Mouse (Mus musculus) spleen, embryonic (tissue): ENCODE results near the gene Pm20d1.
"Not testable (repeated sequence)": the region's sequence is repeated elsewhere in the genome, so short reads cannot be mapped to it uniquely, and the experiment has no call there.

Source experiments
- CTCF ChIA-PET: fragments of 350-600 bp; sonication (Branson Sonifier 250); formaldehyde crosslinking; loops from one replicate; lab custom pipeline; 2022; lab: Charles Lee

The Pm20d1 gene

DNA sequence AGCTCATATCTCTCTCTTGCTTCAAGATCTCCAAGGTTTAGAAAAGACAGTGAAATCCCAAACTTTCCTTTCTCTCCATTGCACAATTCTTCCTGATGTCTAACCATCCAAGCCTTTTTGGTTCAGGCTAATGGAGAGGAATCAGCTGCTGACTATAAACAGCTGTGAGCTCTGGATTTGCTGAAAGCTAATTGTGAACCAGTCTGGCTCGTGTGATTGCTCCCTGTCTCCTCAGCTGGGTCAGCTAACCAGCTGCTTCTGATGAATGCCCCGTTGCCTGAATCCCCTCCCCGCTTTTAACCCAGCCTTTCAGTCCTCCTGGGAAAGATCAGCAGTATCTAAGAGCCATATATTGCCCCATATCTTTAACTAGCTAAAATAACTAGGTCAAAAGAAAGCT lies 2.6 kb upstream of the Pm20d1 start:
- CTCF ChIA-PET, result interaction anchor here (0.5 to 0.7 kb wide), 2 partner anchors 10 to 13 kb away, joined by 3 to 16 read pairs; no protein-coding TSS in a partner anchor

DNA sequence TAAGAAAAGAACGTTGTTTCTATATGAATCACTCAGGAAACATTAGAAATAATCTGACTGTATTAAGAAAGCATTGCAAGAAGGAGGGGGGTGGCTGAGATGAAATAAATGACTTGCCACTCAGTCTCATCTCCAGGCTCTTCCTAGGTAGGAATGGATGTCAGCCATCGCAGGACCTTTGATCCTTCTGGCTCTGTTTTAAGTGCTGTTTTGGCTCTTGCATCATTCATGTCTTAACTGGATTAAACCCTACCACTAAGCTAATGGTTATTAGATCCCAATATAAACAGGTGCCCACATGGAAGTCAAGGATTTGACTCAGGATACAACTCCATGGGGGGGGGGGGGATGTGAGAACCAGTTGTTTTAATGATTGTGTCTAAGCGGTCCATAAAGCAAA lies 2.0 kb upstream of the Pm20d1 start:
- CTCF ChIA-PET, result interaction anchor here (0.6 to 0.7 kb wide), 3 partner anchors 11 to 247 kb away, joined by 4 to 16 read pairs (median 5); no protein-coding TSS in a partner anchor

DNA sequence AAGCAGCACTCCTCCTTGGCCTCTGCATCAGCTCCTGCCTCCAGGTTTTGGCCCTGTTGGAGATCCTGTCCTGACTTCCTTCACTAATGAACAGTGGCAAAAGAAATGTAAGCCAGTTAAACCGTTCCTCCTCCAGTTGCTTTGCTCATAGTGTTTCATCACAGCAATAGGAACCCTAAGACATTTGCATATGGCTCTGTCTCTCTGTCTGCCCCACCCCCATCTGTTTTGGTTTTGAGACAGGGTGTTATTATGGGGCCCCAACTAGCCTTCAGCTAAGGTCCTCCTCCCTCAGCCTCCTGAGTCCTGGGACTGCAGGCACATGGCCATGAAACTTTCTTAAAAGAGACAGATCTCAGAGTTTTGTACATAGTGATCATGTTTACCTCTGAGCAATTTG lies 2.8 kb downstream of the Pm20d1 start:
- CTCF ChIA-PET, result no interaction called here

DNA sequence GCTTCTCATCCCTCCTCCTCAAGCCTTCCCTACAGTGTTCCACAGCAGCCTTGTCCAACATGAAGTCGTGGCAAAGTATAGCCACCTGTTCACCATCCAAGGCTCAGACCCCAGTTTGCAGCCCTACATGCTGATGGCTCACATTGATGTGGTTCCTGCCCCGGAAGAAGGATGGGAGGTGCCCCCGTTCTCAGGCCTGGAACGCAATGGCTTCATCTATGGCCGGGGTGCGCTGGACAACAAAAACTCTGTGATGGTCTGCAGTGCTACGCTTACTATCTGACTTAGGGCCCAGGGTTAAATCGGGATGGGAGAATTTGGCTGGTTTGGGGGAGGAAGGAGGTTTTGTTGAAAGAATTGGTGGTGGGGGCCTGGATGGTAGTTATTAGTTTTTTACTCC lies 3.9 kb downstream of the Pm20d1 start:
- CTCF ChIA-PET, result no interaction called here

DNA sequence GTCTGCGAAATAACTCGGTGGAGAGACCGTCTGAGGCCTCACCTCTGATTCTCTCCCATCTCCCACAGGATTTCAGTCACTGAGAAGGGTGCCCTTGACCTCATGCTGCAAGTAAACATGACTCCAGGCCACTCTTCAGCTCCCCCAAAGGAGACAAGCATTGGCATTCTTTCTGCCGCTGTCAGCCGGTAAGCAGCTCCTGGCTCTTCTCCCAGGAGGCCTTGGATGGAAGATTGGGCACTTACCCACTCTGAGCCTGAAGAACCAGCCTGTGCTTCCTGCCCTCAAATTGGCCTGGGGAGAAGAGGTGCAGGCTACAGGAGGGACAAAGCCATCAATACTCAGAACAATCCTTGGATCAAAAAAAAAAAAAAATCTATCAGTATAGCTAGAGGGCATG lies 5.5 kb downstream of the Pm20d1 start:
- CTCF ChIA-PET, result no interaction called here

DNA sequence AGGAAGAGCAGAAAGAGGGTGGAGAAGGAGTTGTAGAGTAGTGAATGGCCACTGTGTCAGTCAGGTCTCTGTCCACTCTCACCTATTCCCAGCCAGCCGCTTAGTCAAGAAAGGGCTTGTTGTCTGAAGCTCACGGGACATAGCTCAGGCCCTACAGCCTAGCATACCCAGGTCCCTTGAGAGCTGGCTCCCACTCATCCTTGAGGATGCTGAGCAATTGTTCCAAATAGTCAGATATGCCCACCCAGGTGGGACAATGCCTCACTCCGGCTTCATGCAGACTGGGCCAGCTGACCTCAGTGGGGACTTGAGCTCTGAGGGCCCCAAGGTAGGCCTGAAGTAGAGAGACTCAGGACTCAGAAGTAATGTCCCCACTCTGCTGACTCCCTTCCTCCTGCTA lies 7.0 kb downstream of the Pm20d1 start:
- CTCF ChIA-PET, result no interaction called here

DNA sequence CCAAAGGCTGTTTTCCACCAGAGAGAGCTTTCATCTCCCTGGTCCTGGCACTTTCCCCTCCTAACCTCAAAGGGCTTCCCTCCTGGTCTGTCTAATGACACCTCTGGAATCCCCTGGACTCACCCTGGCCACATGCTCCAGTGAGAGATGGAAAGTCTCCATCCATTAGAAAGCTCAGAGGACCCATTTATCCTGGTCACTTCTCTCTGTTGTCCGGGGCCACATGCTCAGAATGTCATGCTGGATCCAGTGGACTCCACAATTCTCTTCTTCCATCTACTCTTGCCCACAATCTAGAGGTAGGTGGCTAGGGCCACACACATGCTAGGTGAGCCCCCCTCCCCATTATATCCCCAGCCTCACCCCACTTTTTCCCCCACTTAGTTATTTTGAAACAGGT lies 11.8 kb downstream of the Pm20d1 start:
- CTCF ChIA-PET, result no interaction called here

DNA sequence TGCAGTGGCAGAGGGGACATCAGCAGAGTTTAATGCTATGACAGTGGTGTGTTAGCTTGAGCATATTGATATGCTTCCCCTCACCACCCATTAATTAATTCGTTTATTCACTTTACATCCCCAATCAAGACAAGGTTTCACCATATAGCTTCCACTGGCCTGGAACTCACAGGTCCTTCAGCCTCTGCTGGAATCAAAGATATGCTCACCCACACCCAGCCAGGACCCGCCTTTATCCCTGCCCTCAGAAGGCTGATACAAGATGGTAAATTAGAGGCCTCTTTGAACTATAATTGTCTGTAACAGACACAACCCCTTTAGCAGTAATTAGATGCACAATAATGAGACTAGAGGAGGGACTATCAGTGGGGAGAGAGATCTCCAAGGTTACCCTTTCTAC lies 12.5 kb downstream of the Pm20d1 start:
- CTCF ChIA-PET, result no interaction called here

DNA sequence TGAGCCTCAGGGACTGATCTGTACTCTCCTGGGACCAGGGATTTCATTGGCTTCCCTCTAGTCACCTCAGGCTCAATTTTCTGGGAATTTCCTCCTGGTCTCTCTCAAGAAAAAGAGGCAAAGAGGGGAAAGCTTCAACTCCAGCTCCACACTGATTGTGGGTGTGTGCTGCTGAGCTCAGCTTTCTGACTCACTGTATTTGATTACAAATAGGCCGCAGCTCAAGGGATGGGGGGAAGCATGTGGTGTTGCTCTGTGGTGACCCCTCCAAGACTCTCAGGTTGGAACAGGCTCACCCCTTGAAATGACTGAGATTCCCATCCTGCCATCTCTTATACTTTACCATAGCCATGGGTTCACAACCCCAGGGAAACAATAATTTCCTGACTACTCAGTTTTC lies 14.2 kb downstream of the Pm20d1 start:
- CTCF ChIA-PET, result interaction anchor here (0.6 kb wide), 1 partner anchor 179 kb away, joined by 3 read pairs; no protein-coding TSS in a partner anchor

DNA sequence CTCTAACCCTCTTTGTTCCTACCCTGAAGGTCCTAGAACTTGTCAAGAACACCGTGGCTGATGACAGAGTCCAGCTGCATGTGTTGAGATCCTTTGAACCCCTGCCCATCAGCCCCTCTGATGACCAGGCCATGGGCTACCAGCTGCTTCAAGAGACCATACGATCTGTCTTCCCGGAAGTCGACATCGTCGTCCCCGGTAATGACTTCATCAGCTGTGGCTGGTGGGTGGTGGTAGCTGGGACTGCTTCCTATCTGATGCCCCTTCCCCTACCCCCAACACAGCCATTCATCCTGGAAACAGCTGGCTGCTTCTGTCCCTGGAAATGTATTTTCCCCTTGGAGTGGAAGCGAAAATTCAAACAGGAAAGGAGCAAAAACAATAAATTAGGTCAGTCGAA lies 14.8 kb downstream of the Pm20d1 start:
- CTCF ChIA-PET, result no interaction called here

DNA sequence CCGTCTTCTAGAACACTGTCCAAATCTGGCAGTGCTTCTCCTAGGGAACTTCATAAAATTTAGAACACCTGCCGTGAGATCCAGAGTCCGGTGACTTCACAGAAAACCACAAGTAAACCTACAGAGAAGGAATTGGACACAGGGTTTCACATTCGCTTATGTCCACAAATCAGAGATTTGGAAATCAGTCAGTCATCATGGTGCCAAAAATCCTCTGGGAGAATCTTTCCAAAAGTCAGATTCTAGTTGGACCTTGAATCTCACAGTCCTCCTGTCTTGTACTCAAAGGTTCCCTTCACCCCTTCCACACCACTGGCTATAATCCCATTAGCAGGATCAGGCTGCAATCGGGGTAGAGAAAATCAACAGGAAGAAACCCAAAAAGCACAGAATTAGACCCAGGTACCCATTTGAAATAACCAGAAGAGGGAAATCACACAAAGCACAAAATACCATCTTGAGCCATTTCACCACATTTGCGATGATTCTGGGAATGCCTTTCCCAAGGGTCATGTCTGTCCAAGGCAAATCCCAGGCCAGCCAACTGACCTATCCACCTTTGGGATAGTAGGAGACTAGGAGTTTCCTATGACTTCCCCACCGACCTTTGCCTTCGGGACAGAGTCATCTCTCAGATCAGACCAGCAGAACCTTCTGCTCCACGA lies 15.6 kb downstream of the Pm20d1 start:
- CTCF ChIA-PET, result no interaction called here

DNA sequence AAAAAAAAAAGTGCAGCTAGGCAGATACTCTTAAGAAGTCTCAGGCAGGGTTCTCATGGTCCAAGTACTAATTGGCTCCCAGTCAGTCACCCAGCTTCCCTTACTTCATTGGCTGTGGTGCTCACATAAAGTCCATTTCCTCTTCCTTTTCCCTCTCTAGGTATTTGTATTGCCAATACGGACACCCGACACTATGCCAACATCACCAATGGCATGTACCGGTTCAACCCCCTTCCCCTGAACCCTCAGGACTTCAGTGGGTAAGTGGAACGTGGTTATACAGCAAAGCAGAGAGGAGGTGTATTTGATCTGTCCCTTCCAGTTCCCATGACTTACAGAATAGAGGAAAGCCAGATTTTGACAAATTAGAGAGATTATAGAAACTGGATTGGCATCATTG lies 16.6 kb downstream of the Pm20d1 start:
- CTCF ChIA-PET, result no interaction called here

DNA sequence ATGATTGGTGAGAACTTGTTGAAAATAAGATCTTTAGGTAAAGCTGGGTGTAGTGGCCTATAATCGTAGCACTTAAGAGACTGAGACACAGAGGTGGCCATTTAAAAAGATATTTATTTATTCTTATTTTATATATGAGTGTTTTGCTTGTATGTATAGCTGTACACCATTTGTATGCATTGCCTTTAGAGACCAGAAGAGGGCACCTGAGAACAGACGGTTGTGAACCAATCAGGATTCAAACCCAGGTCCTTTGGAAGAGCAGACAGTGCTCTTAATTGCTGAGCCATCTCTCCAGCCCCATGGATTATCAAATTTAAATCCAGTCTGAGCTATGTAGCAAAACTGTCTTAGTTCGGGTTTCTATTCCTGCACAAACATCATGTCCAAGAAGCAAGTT lies 17.0 kb downstream of the Pm20d1 start:
- CTCF ChIA-PET, result interaction anchor here (0.5 to 0.6 kb wide), 2 partner anchors 105 to 113 kb away, joined by 3 read pairs; no protein-coding TSS in a partner anchor

DNA sequence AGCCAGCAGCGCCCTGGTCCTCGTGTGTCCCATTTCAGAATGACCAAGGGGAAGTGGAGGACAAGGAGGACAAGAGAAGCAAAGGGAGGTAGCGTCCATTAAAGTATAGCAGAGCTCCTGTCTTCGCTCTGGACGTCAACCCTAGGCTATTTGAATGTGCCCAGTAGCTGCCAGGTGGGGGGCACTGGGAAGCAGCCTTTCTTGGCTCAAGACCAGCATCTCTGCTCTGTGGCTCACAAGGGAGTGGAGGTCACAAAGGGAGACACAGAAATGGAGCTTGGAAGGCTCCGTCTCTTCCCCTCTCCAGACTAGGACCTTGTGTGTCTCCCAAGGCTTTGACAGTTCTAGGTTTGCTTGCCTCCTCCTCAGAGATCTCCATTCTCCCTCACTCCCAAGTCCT lies 19.7 kb downstream of the Pm20d1 start:
- CTCF ChIA-PET, result no interaction called here

DNA sequence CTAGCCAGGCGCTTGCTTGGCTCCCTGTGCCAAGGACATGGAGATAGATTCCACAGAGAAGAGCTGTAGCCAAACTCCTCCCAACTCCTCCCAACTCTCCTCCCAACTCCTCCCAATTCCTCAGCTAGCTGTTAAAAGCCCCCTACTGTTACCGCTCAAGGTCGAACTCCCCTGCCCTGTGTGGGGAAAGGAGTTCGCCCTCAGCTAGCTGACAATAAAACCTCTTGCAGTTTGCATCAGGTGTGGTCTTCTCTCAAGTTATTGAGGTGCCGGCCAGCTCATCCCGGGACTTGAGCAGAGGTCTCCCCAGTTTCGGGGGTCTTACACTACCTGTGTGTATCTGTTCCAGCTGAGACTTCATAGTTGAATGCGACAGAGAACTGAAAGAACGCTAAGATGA lies 23.2 kb downstream of the Pm20d1 start:
- CTCF ChIA-PET, result not testable (repeated sequence)

DNA sequence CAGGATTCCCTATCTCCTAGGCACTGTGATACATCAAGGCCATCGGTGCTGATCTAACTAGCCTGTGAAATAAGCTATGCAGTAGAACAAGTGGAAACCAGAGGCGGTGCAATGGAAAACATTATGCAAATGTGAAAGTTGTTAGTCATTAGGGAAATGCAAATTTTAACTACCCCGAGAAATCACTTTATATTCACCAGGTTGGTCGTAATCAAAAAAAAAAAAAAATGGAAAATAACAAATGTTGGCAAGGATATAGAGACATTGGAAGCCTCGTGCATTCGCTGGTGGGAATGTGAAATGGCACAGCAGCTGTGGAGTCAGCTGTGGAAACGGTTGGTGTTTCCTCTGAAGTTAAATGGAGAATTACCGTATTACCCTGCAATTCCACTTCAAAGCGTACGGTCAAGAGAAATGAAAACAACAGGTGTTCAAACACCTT lies 23.7 kb downstream of the Pm20d1 start:
- CTCF ChIA-PET, result no interaction called here

DNA sequence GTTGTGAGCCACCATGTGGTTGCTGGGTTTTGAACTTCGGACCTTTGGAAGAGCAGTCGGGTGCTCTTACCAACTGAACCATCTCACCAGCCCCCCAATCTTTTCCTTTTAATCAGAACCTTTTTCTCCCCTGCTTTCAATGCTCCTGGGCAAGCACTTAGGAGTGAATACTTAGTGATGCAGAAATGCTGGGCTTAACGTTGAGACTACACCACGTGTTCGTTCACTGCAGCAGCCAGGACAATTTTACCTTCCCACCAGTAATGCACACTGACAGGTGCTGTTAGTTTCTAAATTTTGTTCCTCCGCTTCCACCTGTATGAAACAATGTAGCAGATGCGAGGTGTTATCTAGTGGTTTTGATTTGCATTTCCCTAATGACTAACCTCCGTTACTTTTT lies 25.1 kb downstream of the Pm20d1 start:
- CTCF ChIA-PET, result interaction anchor here (0.6 to 0.7 kb wide), 3 partner anchors 21 to 1220 kb away, joined by 5 to 11 read pairs (median 6); no protein-coding TSS in a partner anchor

DNA sequence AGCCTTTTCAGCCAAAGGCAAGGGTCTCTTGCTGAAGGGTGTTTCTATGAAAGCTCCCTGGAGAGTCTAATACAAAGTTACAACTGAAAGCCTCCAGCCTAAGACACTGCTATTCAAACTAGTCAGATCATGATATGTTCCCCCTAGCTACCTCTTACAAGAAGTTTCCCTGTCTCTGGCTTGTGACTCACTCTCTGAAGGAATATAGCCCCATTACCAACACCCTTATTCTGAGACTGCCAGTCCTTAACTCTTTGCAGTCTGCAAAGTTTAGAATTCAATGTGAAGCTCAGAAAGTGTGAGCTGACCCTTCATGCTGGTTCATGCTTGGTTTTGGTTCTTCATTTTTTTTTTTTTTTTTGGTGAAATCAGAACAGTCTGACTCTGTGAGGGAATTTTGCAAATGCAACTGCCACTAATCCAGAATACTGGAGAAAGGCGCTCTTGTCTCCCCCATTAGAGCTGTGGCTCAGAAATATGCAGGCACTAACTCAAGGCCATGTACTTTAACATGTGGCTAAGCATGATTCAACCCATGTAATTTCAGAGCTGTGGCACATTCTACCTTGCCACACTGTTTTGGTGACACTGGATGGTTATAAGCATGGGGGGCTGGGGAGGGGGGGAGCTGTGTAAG lies 25.8 kb downstream of the Pm20d1 start:
- CTCF ChIA-PET, result interaction anchor here (0.6 to 0.7 kb wide), 2 partner anchors 20 to 88 kb away, joined by 3 to 11 read pairs; no protein-coding TSS in a partner anchor

DNA sequence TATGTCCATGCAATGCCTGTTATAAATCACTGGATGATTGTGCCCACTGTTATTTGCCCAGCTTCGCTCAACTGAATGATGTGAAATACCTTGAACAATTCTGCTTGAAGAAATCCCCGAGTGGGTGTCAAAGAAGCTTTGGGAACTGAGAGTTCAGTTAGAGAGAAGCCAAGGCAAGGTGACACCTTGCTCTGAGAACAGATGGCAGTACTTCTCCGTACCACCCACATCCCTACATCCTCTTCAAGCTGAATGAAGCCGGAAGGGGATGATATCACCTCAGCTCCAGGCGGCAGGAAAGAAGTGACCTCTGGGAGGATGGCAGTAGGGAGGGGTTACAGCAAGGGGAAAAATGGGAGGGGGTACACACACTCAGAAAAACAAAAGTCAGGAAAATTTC lies 26.4 kb downstream of the Pm20d1 start:
- CTCF ChIA-PET, result interaction anchor here (0.6 kb wide), 1 partner anchor 62 kb away, joined by 3 read pairs; no protein-coding TSS in a partner anchor

DNA sequence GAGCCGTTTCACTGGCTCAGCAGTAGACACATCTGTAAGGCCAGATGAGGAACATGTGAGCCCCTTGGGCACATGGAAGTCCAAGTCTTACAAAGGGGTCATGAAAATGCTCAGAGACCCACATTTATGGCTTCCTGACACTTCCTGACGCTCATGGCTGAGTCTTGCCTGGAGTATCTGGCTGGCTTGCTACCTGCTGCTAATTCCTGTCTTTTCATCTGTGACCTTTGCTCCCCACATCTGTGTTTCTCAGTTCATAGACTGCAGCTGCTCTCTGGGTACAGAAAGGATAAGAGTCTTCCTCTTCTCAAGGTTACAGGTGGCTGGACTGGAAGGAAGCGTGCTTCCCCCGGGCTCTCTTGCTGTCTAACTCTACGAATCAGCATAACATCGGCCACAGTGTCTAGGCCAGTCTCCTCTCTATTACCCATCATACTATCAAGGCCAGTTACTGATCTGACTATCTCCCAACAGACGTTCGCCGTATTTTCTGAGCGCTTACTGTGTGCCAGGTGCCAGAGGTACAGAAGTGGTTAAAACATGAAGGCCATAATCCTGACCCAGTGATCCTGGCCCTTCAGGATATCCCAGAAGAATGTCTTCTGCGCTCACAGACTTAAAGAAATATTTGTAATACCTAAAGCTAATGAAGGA lies 27.5 kb downstream of the Pm20d1 start:
- CTCF ChIA-PET, result no interaction called here

DNA sequence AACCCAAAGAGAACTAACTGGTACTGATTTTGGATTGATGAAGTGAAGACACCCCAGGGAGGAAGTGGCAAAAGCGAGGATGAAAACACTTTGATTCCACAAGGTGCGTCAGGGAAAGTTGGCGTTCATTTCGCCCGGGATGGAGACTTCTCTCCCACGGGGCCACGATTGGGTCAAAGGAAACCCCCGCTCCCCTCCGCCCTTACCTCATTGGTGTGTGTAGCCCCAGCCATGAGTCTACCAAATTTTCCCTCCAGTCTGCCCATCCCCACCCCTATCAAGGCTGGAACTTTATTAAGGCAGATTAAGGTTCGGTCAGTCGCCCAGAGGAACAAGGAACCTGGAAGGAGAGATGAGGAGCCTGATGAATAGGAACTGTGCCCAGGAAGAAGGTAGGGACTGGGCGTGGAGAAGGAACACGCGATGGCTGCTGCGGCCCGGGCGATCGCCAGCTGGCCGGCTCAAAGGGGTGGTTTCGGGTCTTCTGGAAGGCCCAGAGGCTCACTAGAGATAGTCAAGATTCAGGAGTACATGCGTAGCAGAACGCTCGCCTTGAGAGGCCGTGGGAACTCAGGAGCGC lies 30.1 kb downstream of the Pm20d1 start, which contains the start of gene Slc41a1:
Gene Slc41a1, plus strand, starts transcription at position 287 of the 580 bp plus-strand sequence.
- CTCF ChIA-PET, result no interaction called here

DNA sequence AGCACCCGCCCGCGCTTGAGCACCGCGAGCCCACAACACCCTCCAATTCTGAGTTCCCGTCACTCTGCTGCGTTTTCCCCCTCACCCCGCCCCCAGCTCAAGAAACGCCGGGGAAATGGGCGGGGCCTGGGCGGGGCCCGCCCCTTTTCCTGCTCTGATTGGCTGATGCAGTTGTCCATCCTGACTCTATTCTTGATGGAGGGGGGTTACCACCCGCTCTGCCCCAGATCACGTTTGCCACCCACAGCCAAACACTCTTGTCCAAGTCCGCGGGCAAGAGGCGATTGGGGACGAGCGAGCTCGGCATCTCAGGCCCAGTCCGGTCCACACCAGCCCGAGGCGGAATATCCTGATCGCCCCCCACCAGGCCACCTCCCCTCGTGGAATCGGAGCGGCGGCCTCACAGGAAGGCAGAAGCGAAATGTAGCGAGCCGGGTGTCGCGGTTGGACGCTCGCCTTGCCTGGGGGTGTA lies 30.6 kb downstream of the Pm20d1 start:
- CTCF ChIA-PET, result no interaction called here
